Mouse (Mus musculus) midbrain, embryonic 10.5 days (tissue): ENCODE data around the gene Clstn3. TPM values are rescaled to one million over a fixed set of nuclear protein-coding genes. Genes with fewer than 3 reads are reported as not detected.

Experiments
- DNase-seq: peaks from one replicate; pipeline ENCODE4 v3.0.0-alpha.2; 2017; ENCODE audit warnings: low spot score
- H3K27ac ChIP-seq: fragments of 300-500 bp; sonication (generic); replicated peaks from 2 replicates; pipeline ENCODE4 v1.5.1; 2016; ENCODE audit warnings: mild to moderate bottlenecking
- H3K27me3 ChIP-seq: fragments of 300-500 bp; sonication (generic); 2 replicates; pipeline ENCODE4 v1.6.1; 2016; ENCODE audit warnings: low read depth, mild to moderate bottlenecking; ENCODE audit not compliant: poor library complexity, severe bottlenecking
- H3K36me3 ChIP-seq: fragments of 300-500 bp; sonication (generic); 2 replicates; pipeline ENCODE4 v1.6.1; 2016; ENCODE audit warnings: mild to moderate bottlenecking, moderate library complexity
- H3K4me1 ChIP-seq: fragments of 300-500 bp; sonication (generic); 2 replicates; pipeline ENCODE4 v1.6.1; 2016
- H3K4me3 ChIP-seq: fragments of 300-500 bp; sonication (generic); 2 replicates; pipeline ENCODE4 v1.5.1; 2016; ENCODE audit warnings: mild to moderate bottlenecking, moderate library complexity
- H3K9me3 ChIP-seq: fragments of 300-500 bp; sonication (generic); replicated peaks from 2 replicates; pipeline ENCODE4 v1.6.1; 2016; ENCODE audit warnings: mild to moderate bottlenecking
- whole genome bisulfite sequencing: fragments of 180-500 bp; shearing (Covaris S2); methylation state at CpG from one replicate; pipeline ENCODE4 v1.1.7; 2016; 5-methylcytosine and 5-hydroxymethylcytosine counted together
- polyA plus RNA-seq: library from polyadenylated mRNA; unstranded; fragments of >200 nt; fragmentation: Nextera tagmentation; extraction: Ambion mirVana; gene quantifications from 2 replicates; pipeline ENCODE4 v1.2.1, GENCODE M21; 2016

Clstn3 gene
- polyA plus RNA-seq, 1 experiment from 2014 or later: 8.4 TPM

DNA sequence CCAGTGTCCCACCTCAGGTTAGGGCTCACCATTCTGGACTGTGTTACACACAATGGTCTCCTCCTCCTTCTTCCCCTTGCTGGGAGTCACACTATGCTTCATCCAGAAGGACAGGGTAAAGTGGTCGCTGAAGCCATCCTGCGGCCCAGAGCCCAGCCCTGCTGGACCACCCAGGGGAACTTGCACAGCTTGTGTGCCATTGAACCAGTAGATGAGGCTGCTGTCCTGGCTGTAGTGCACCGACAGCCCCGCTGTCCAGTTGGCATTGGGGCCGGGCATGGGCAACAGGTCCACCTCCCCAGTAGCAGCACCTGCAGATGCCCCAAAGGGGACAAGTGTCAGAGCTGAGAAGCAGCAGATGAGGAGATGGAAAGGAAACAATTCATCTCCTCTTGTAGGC, 6.8 kb downstream of the Clstn3 start:
- 93% methylated on average over 5 of the region's 5 CpGs for WGBS
- Histone ChIP-seq H3K27me3 (no peaks in the 10 kb centered on the region), H3K9me3 (no peaks in the 10 kb centered on the region), H3K27ac (no peak overlapping the region), H3K36me3 (no peaks in the 10 kb centered on the region), H3K4me3 (no peak overlapping the region), H3K4me1 (no peaks in the 10 kb centered on the region)
- DNase-seq: no peak

DNA sequence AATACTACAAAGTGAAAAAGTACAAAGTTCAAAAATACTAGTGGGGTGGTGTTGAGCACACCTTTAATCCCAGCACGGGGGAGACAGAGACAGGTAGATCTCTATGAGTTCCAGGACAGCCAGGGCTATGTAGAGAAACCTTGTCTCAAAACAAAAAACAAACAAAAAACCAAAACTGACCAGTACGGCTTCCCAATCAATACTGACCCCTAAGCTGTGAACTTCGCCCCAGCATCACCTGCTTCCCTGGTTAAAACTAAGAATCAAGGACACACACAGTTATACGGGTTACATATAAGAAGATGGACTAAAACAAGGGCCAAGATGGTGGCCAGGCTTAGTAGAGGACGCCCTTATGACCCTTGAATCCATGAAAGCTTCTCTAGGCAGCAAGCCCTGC, 8.4 kb downstream of the Clstn3 start:
- H3K36me3 ChIP-seq: no peaks in the 10 kb centered on the region

GRCm38 (mm10) chr6:124453756-124454155, 10.8 kb downstream of the Clstn3 start:
- no peak overlapping the region for H3K4me3 ChIP-seq
- H3K27ac ChIP-seq: no peak overlapping the region
- no peak for DNase-seq
- H3K9me3 ChIP-seq: no peaks in the 10 kb centered on the region
- 53% methylated on average over 4 of the region's 4 CpGs for WGBS
- H3K36me3 ChIP-seq: peaks cover 2% of the 10 kb centered on the region; the same call in 1 of the 2 replicates
- no peaks in the 10 kb centered on the region for H3K27me3 ChIP-seq
- H3K4me1 ChIP-seq: 0 out of 2 replicates have a peak, but pooled peaks cover 3% of the 10 kb centered on the region

More for the DNA sequence above, 8.4 kb downstream of the Clstn3 start:
- Histone ChIP-seq H3K9me3 (no peaks in the 10 kb centered on the region), H3K27me3 (no peaks in the 10 kb centered on the region), H3K4me3 (no peak overlapping the region), H3K27ac (no peak overlapping the region), H3K4me1 (0 out of 2 replicates have a peak, but pooled peaks cover 3% of the 10 kb centered on the region)
- 93% methylated on average over 5 of the region's 5 CpGs for WGBS
- DNase-seq: no peak

- Histone ChIP-seq H3K4me1 (0 out of 2 replicates have a peak, but pooled peaks cover 3% of the 10 kb centered on the region), H3K36me3 (peaks cover 2% of the 10 kb centered on the region; the same call in 1 of the 2 replicates), H3K4me3 (no peak overlapping the region), H3K27ac (no peak overlapping the region), H3K27me3 (no peaks in the 10 kb centered on the region), H3K9me3 (no peaks in the 10 kb centered on the region)
- no peak for DNase-seq
- WGBS: 75% methylated on average over 3 of the region's 3 CpGs
These were observed 12.6 kb downstream of the Clstn3 start for GRCm38 (mm10) chr6:124451995-124452394.

DNA sequence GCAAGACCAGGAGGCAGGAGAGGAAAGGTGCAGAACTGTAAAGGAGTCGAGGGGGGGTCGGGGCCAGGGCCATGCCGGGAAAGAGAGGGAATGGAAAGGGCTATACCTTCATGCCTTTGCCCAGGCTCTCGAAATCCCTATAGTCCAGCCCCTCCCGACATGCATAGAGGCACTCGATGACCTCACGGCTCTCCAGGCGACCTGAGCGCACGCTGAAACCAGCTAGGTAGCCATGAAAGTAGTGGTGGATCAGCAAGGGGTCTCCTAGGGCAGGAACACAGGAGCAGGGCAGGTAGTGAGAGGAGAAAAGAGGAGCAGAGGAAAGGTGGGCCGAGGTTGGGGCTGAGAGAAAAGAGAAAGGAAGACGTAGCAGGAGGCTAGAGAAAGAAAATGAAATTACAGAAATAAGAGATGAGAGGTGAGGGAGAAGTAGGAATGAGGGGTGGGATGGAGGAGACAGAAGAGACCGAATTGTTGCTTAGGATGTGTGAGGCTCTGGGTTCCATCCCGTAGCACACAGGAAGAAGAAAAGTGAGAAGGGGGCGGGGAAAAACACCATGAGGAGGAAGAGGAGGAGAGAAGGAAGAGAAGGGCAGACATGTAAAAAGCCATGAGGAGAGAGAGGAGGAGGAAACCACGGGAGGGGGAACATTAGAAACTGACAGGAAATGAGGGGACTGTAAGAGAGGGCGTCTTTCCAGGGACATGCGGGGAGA, 14.8 kb downstream of the Clstn3 start:
- no peak for DNase-seq
- Histone ChIP-seq H3K36me3 (peaks cover 2% of the 10 kb centered on the region; the same call in 1 of the 2 replicates), H3K9me3 (no peaks in the 10 kb centered on the region), H3K4me1 (0 out of 2 replicates have a peak, but pooled peaks cover 3% of the 10 kb centered on the region), H3K4me3 (no peak overlapping the region), H3K27me3 (no peaks in the 10 kb centered on the region), H3K27ac (no peak overlapping the region)
- WGBS: 91% methylated on average over 18 of the region's 18 CpGs

GRCm38 (mm10) chr6:124448959-124449667, 15.5 kb downstream of the Clstn3 start:
- Histone ChIP-seq H3K9me3 (no peaks in the 10 kb centered on the region), H3K27me3 (no peaks in the 10 kb centered on the region), H3K36me3 (peaks cover 2% of the 10 kb centered on the region; the same call in 1 of the 2 replicates), H3K4me1 (0 out of 2 replicates have a peak, but pooled peaks cover 3% of the 10 kb centered on the region), H3K27ac (no peak overlapping the region), H3K4me3 (no peak overlapping the region)
- WGBS: 90% methylated on average over 16 of the region's 16 CpGs
- DNase-seq: no peak

- H3K27me3 ChIP-seq: no peaks in the 10 kb centered on the region
- DNase-seq: no peak
- 0 out of 2 replicates have a peak, but pooled peaks cover 3% of the 10 kb centered on the region for H3K4me1 ChIP-seq
- peaks cover 2% of the 10 kb centered on the region; the same call in 1 of the 2 replicates for H3K36me3 ChIP-seq
- no peak overlapping the region for H3K4me3 ChIP-seq
- 69% methylated on average over 10 of the region's 10 CpGs for WGBS
- H3K27ac ChIP-seq: no peak overlapping the region
- H3K9me3 ChIP-seq: no peaks in the 10 kb centered on the region
These were observed 16.3 kb downstream of the Clstn3 start for GRCm38 (mm10) chr6:124448186-124448852.

GRCm38 (mm10) chr6:124447356-124447755, 17.2 kb downstream of the Clstn3 start:
- H3K4me1 ChIP-seq: 0 out of 2 replicates have a peak, but pooled peaks cover 3% of the 10 kb centered on the region
- no peak for DNase-seq
- 87% methylated on average over 2 of the region's 2 CpGs for WGBS
- no peak overlapping the region for H3K4me3 ChIP-seq
- H3K36me3 ChIP-seq: peaks cover 2% of the 10 kb centered on the region; the same call in 1 of the 2 replicates
- no peaks in the 10 kb centered on the region for H3K27me3 ChIP-seq
- no peak overlapping the region for H3K27ac ChIP-seq
- H3K9me3 ChIP-seq: no peaks in the 10 kb centered on the region

GRCm38 (mm10) chr6:124446459-124446858, 18.1 kb downstream of the Clstn3 start:
- WGBS: 93% methylated on average over 9 of the region's 9 CpGs
- H3K9me3 ChIP-seq: no peaks in the 10 kb centered on the region
- no peak overlapping the region for H3K4me3 ChIP-seq
- peaks cover 2% of the 10 kb centered on the region; the same call in 1 of the 2 replicates for H3K36me3 ChIP-seq
- H3K4me1 ChIP-seq: no peaks in the 10 kb centered on the region
- no peaks in the 10 kb centered on the region for H3K27me3 ChIP-seq
- DNase-seq: no peak
- H3K27ac ChIP-seq: no peak overlapping the region

DNA sequence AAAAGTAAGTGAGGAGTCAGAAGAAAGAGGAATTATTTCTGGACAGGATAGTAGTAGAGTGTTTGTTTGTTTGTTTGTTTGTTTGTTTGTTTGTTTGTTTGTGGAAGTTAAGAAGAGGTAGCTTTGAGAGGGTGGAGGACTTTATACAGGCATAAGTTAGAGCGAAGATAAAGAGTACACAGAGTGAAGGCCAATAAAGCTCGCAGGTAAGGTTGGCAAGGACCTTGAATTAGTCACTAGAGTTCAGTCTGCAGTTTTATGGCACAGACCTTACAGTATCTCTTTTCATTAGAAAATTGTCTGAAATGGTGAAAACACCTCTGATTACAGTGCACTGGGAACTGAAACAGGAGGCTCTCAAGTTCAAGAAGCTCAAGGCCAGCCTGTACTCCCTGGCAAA, 18.6 kb downstream of the Clstn3 start:
- DNase-seq: no peak
- no peak overlapping the region for H3K4me3 ChIP-seq
- no peak overlapping the region for H3K27ac ChIP-seq
- no peaks in the 10 kb centered on the region for H3K9me3 ChIP-seq
- H3K4me1 ChIP-seq: no peaks in the 10 kb centered on the region
- peaks cover 2% of the 10 kb centered on the region; the same call in 1 of the 2 replicates for H3K36me3 ChIP-seq
- no peaks in the 10 kb centered on the region for H3K27me3 ChIP-seq
- 86% methylated on average over 2 of the region's 2 CpGs for WGBS

GRCm38 (mm10) chr6:124443338-124443737, 21.3 kb downstream of the Clstn3 start:
- Histone ChIP-seq H3K4me3 (no peak overlapping the region), H3K27ac (no peak overlapping the region), H3K27me3 (no peaks in the 10 kb centered on the region), H3K36me3 (no peaks in the 10 kb centered on the region), H3K9me3 (no peaks in the 10 kb centered on the region), H3K4me1 (no peaks in the 10 kb centered on the region)
- no peak for DNase-seq
- WGBS: 83% methylated on average over 2 of the region's 2 CpGs

DNA sequence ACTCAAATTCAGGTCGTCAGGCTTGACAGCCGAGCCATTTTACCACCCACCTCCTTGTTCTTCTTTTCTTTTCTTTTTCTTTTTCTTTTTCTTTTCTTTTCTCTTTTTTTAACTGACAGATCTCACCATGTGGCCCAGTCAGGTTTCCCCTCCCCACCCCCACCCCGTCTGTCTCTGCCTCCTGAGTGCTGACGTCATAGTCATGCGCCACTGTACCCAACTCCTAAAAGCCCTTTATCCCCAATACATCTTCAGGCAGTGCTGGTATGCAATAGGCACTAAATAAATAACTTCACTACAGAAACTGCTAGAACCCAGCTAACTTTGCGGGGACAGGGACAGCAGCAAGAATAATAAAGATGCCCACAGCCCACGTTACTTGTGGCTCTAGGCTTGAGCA, 28.3 kb downstream of the Clstn3 start:
- no peaks in the 10 kb centered on the region for H3K9me3 ChIP-seq
- WGBS: 83% methylated on average over 7 of the region's 7 CpGs
- peaks cover 7% of the 10 kb centered on the region for H3K4me1 ChIP-seq
- no peaks in the 10 kb centered on the region for H3K27me3 ChIP-seq
- H3K27ac ChIP-seq: no peak overlapping the region
- DNase-seq: no peak
- H3K4me3 ChIP-seq: no peak overlapping the region
- H3K36me3 ChIP-seq: no peaks in the 10 kb centered on the region
